Mouse (Mus musculus): ENCODE measurements around the gene Cklf. TPM values are rescaled to one million over a fixed set of nuclear protein-coding genes. Genes with fewer than 3 reads are reported as not detected.

Gene Cklf
- polyA plus RNA-seq, 1 experiment from 2014 or later = 39.1 TPM

GRCm38 (mm10) chr8:104227048-104227447 lies 23.6 kb upstream of the Cklf start:
- no peak for ATAC-seq (ENCODE audit: insufficient read depth)
- Histone ChIP-seq H3K4me2 (no peak overlapping the region), H3K4me3 (ENCODE audit: low read depth, low read length) (no peak overlapping the region), H3K9me3 (ENCODE audit: low read depth, low read length) (no peaks in the 10 kb centered on the region), H3K27ac (ENCODE audit: low read depth) (no peak overlapping the region), H3K4me1 (ENCODE audit: insufficient read depth) (no peaks in the 10 kb centered on the region), H3K36me3 (ENCODE audit: insufficient read depth) (peaks cover 42% of the 10 kb centered on the region), H3K9ac (no peak overlapping the region), H3K27me3 (ENCODE audit: insufficient read depth, low read length) (no peaks in the 10 kb centered on the region)
- no peak for TF ChIP-seq CTCF (IDR thresholded peaks at IDR 0.05; ENCODE audit: low read depth)
- WGBS = 88% methylated on average over 5 of the region's 5 CpGs
- no peak for DNase-seq

GRCm38 (mm10) chr8:104230377-104230776 lies 20.3 kb upstream of the Cklf start:
- DNase-seq = no peak
- Histone ChIP-seq H3K9me3 (ENCODE audit: low read depth, low read length) (no peaks in the 10 kb centered on the region), H3K4me2 (no peak overlapping the region), H3K27me3 (ENCODE audit: insufficient read depth, low read length) (no peaks in the 10 kb centered on the region), H3K27ac (ENCODE audit: low read depth) (no peak overlapping the region), H3K4me1 (ENCODE audit: insufficient read depth) (no peaks in the 10 kb centered on the region), H3K4me3 (ENCODE audit: low read depth, low read length) (no peak overlapping the region), H3K36me3 (ENCODE audit: insufficient read depth) (peaks cover 51% of the 10 kb centered on the region), H3K9ac (no peak overlapping the region)
- TF ChIP-seq CTCF (IDR thresholded peaks at IDR 0.05; ENCODE audit: low read depth) = no peak
- no peak for ATAC-seq (ENCODE audit: insufficient read depth)
- WGBS = 86% methylated on average over 9 of the region's 9 CpGs

GRCm38 (mm10) chr8:104232039-104232438 lies 18.6 kb upstream of the Cklf start:
- no peaks in the 10 kb centered on the region for H3K27me3 ChIP-seq (ENCODE audit: insufficient read depth, low read length)
- H3K27ac ChIP-seq (ENCODE audit: low read depth) = no peak overlapping the region
- H3K4me1 ChIP-seq (ENCODE audit: insufficient read depth) = no peaks in the 10 kb centered on the region
- no peak for DNase-seq
- H3K4me2 ChIP-seq = no peak overlapping the region
- 90% methylated on average over 4 of the region's 4 CpGs for WGBS
- ATAC-seq (ENCODE audit: insufficient read depth) = no peak
- no peaks in the 10 kb centered on the region for H3K9me3 ChIP-seq (ENCODE audit: low read depth, low read length)
- no peak overlapping the region for H3K4me3 ChIP-seq (ENCODE audit: low read depth, low read length)
- H3K36me3 ChIP-seq (ENCODE audit: insufficient read depth) = peaks cover 52% of the 10 kb centered on the region
- TF ChIP-seq CTCF (IDR thresholded peaks at IDR 0.05; ENCODE audit: low read depth) = no peak
- H3K9ac ChIP-seq = no peak overlapping the region

- Histone ChIP-seq H3K27ac (ENCODE audit: low read depth) (no peak overlapping the region), H3K9me3 (ENCODE audit: low read depth, low read length) (no peaks in the 10 kb centered on the region), H3K27me3 (ENCODE audit: insufficient read depth, low read length) (no peaks in the 10 kb centered on the region), H3K4me2 (no peak overlapping the region), H3K4me3 (ENCODE audit: low read depth, low read length) (no peak overlapping the region), H3K36me3 (ENCODE audit: insufficient read depth) (peaks cover 50% of the 10 kb centered on the region), H3K4me1 (ENCODE audit: insufficient read depth) (no peaks in the 10 kb centered on the region), H3K9ac (no peak overlapping the region)
- WGBS = 91% methylated on average over 5 of the region's 5 CpGs
- ATAC-seq (ENCODE audit: insufficient read depth) = no peak
- TF ChIP-seq CTCF (IDR thresholded peaks at IDR 0.05; ENCODE audit: low read depth) = no peak
- DNase-seq = no peak
Measured at GRCm38 (mm10) chr8:104232919-104233318, 17.7 kb upstream of the Cklf start.

- Histone ChIP-seq H3K36me3 (ENCODE audit: insufficient read depth) (peaks cover 53% of the 10 kb centered on the region), H3K9ac (no peak overlapping the region)
- 37% methylated on average over 6 of the region's 6 CpGs for WGBS
Measured at GRCm38 (mm10) chr8:104234573-104234972, 16.1 kb upstream of the Cklf start.

GRCm38 (mm10) chr8:104239418-104239861 lies 11.2 kb upstream of the Cklf start:
- TF ChIP-seq CTCF (IDR thresholded peaks at IDR 0.05; ENCODE audit: low read depth) = no peak
- Histone ChIP-seq H3K36me3 (ENCODE audit: insufficient read depth) (peaks cover 55% of the 10 kb centered on the region), H3K4me2 (no peak overlapping the region), H3K27ac (ENCODE audit: low read depth) (no peak overlapping the region), H3K4me1 (ENCODE audit: insufficient read depth) (no peaks in the 10 kb centered on the region), H3K9ac (no peak overlapping the region), H3K4me3 (ENCODE audit: low read depth, low read length) (no peak overlapping the region), H3K9me3 (ENCODE audit: low read depth, low read length) (no peaks in the 10 kb centered on the region), H3K27me3 (ENCODE audit: insufficient read depth, low read length) (no peaks in the 10 kb centered on the region)
- ATAC-seq (ENCODE audit: insufficient read depth) = no peak
- no peak for DNase-seq
- 73% methylated on average over 10 of the region's 10 CpGs for WGBS

More at GRCm38 (mm10) chr8:104234573-104234972, 16.1 kb upstream of the Cklf start:
- Histone ChIP-seq H3K9me3 (ENCODE audit: low read depth, low read length) (no peaks in the 10 kb centered on the region), H3K4me1 (ENCODE audit: insufficient read depth) (no peaks in the 10 kb centered on the region), H3K4me2 (no peak overlapping the region), H3K27me3 (ENCODE audit: insufficient read depth, low read length) (no peaks in the 10 kb centered on the region), H3K4me3 (ENCODE audit: low read depth, low read length) (no peak overlapping the region), H3K27ac (ENCODE audit: low read depth) (no peak overlapping the region)
- ATAC-seq (ENCODE audit: insufficient read depth) (no peak), DNase-seq (peak; percentile 67)
- TF ChIP-seq CTCF (IDR thresholded peaks at IDR 0.05; ENCODE audit: low read depth) = peak; percentile 69

GRCm38 (mm10) chr8:104242038-104242644 lies 8.5 kb upstream of the Cklf start:
- ATAC-seq (ENCODE audit: insufficient read depth) (no peak), DNase-seq (no peak)
- Histone ChIP-seq H3K9me3 (ENCODE audit: low read depth, low read length) (no peaks in the 10 kb centered on the region), H3K36me3 (ENCODE audit: insufficient read depth) (peaks cover 43% of the 10 kb centered on the region; the same call in 1 of the 2 replicates), H3K27me3 (ENCODE audit: insufficient read depth, low read length) (no peaks in the 10 kb centered on the region), H3K4me1 (ENCODE audit: insufficient read depth) (no peaks in the 10 kb centered on the region), H3K27ac (ENCODE audit: low read depth) (no peak overlapping the region), H3K9ac (no peak overlapping the region), H3K4me3 (ENCODE audit: low read depth, low read length) (no peak overlapping the region), H3K4me2 (no peak overlapping the region)
- TF ChIP-seq CTCF (IDR thresholded peaks at IDR 0.05; ENCODE audit: low read depth) = no peak
- 65% methylated on average over 12 of the region's 12 CpGs for WGBS

Data from lung, embryonic 14.5 days (tissue).